Mouse (Mus musculus) neural tube, embryonic 14.5 days (tissue): ENCODE results near the gene Mfsd12. TPM values are rescaled to one million over a fixed set of nuclear protein-coding genes. Genes with fewer than 3 reads are reported as not detected.
A peak's percentile ranks its signal among the peaks of the same experiment; 100 is the strongest.

Source experiments
- ATAC-seq: fragments of 200-750 bp; cut with Nextera tagmentation; 2 replicates; pipeline ENCODE4 v1.8.0; 2017; ENCODE audit warnings: low read depth, mild to moderate bottlenecking, moderate TSS enrichment, moderate library complexity
- H3K27ac ChIP-seq: fragments of 300-500 bp; sonication (generic); 2 replicates; pipeline ENCODE4 v1.5.1; 2014; ENCODE audit warnings: low read depth, mild to moderate bottlenecking, control low read depth, low read length, moderate library complexity, mixed read lengths
- H3K27me3 ChIP-seq: fragments of 300-500 bp; sonication (generic); 2 replicates; pipeline ENCODE4 v1.6.1; 2014; ENCODE audit warnings: low read length; ENCODE audit not compliant: control insufficient read depth, insufficient read depth
- H3K36me3 ChIP-seq: fragments of 300-500 bp; sonication (generic); 2 replicates; pipeline ENCODE4 v1.6.1; 2014; ENCODE audit warnings: low read length, mixed read lengths; ENCODE audit not compliant: control insufficient read depth, insufficient read depth
- H3K4me1 ChIP-seq: fragments of 300-500 bp; sonication (generic); 2 replicates; pipeline ENCODE4 v1.6.1; 2014; ENCODE audit warnings: low read length; ENCODE audit not compliant: control insufficient read depth, insufficient read depth
- H3K4me2 ChIP-seq: fragments of 300-500 bp; sonication (generic); 2 replicates; pipeline ENCODE4 v1.6.1; 2014; ENCODE audit warnings: mild to moderate bottlenecking, low read depth, low read length, control low read depth
- H3K4me3 ChIP-seq: fragments of 300-500 bp; sonication (generic); 2 replicates; pipeline ENCODE4 v1.5.1; 2014; ENCODE audit warnings: low read depth, low read length, control low read depth, mixed read lengths
- H3K9ac ChIP-seq: fragments of 300-500 bp; sonication (generic); replicated peaks from 2 replicates; pipeline ENCODE4 v1.6.1; 2014; ENCODE audit warnings: low read depth, mild to moderate bottlenecking, control low read depth, low read length, mixed read lengths
- H3K9me3 ChIP-seq: fragments of 300-500 bp; sonication (generic); 2 replicates; pipeline ENCODE4 v1.6.1; 2016; ENCODE audit warnings: low read length; ENCODE audit not compliant: control insufficient read depth
- WGBS: fragments of 180-500 bp; shearing (Covaris S2); extraction: QIAGEN DNeasy Blood & Tissue Kit; methylation state at CpG from one replicate; pipeline ENCODE4 v1.1.7; 2014; 5-methylcytosine and 5-hydroxymethylcytosine counted together
- polyA plus RNA-seq: library from polyadenylated mRNA; unstranded; fragments of >200 nt; fragmentation: Nextera tagmentation; extraction: Ambion mirVana; gene quantifications from 2 replicates; pipeline ENCODE4 v1.2.1, GENCODE M21; 2014

The Mfsd12 gene
- polyA plus RNA-seq, result 8.4 and 8.7 TPM in 2 replicates

DNA sequence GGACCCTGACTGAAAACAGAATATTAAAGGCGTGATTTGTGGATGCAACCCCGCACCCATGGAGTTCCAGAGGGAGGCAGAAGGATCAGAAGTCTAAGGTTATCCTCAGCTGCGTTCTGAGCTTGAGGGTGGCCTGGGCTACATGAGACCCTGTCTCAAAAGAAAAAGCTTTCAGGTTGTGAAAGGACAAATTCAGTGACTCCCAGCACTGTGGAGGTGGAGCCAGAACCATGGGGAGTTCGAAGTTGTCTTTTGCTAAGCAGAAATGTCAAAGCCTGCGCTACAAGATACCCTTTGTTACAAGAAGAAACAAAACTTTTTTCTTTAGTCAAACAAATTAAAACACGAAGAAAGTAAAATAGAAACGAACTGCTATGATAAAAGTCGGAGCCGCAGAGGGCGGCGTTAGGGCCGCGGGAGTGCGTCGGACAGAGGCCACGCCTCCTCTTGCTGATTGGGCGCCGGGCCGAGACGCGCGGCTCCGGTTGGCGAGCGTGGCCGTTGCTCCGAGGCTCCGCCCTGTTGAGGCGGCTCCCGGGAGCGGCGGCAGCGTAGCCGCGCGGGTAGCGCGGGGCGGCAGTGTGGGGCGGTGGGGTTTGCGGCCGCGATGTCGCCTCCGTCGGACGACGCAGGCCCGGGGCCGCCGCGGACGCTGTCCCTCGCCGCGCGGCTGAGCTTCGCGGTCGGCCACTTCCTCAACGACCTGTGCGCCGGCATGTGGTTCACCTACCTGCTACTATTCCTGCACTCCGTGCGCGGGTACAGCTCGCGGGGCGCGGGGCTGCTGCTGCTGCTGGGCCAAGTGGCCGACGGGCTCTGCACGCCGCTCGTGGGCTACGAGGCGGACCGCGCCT is at the start of gene Mfsd12:
TSS of gene Mfsd12 (plus strand) at position 501 of the 854 bp plus-strand sequence.
- no peaks in the 10 kb centered on the region for H3K27me3 ChIP-seq
- no peaks in the 10 kb centered on the region for H3K36me3 ChIP-seq
- H3K4me3 ChIP-seq, result peak within 1 kb of the TSS; percentile 67
- peak within 1 kb of the TSS; percentile 85 for H3K4me2 ChIP-seq
- H3K9me3 ChIP-seq, result no peaks in the 10 kb centered on the region
- WGBS, result 2% methylated on average over 66 of the region's 79 CpGs
- H3K27ac ChIP-seq, result no peak within 1 kb of the TSS
- ATAC-seq, result peak; percentile 92
- peak within 1 kb of the TSS; percentile 75 for H3K9ac ChIP-seq
- 0 out of 2 replicates have a peak, but pooled peaks cover 6% of the 10 kb centered on the region for H3K4me1 ChIP-seq

GRCm38 (mm10) chr10:81309571-81309970 is 47.7 kb upstream of the Mfsd12 start:
- 94% methylated on average over 5 of the region's 5 CpGs for WGBS
- Histone ChIP-seq H3K4me1 (no peaks in the 10 kb centered on the region), H3K27me3 (no peaks in the 10 kb centered on the region), H3K36me3 (peaks cover 80% of the 10 kb centered on the region), H3K9ac (no peak overlapping the region), H3K27ac (no peak overlapping the region), H3K9me3 (no peaks in the 10 kb centered on the region), H3K4me3 (no peak overlapping the region), H3K4me2 (no peak overlapping the region)
- no peak for ATAC-seq

DNA sequence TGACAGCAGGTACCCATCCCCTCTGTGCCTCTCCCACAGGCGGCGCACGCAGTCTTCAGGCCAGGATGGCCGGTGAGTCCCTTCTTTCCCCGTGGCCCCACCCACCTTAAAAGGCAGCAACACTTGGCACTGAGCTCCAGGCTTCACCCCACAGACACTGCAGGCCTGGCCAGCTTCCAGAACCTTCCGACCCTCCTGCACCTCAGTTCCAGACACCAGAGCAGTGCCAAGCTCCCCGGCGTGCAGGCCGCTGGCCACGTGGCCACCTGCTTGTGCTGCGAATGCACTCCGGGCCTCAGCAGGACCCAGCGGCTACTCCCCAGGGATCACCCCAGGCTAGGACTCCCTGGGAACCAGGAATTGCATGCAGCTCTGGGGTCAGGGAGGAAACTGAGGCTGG is 43.7 kb upstream of the Mfsd12 start:
- 95% methylated on average over 13 of the region's 13 CpGs for WGBS
- H3K4me3 ChIP-seq, result no peak overlapping the region
- no peak overlapping the region for H3K9ac ChIP-seq
- no peaks in the 10 kb centered on the region for H3K4me1 ChIP-seq
- H3K27ac ChIP-seq, result no peak overlapping the region
- H3K36me3 ChIP-seq, result peaks cover 80% of the 10 kb centered on the region
- no peak for ATAC-seq
- H3K27me3 ChIP-seq, result no peaks in the 10 kb centered on the region
- H3K4me2 ChIP-seq, result no peak overlapping the region
- no peaks in the 10 kb centered on the region for H3K9me3 ChIP-seq

DNA sequence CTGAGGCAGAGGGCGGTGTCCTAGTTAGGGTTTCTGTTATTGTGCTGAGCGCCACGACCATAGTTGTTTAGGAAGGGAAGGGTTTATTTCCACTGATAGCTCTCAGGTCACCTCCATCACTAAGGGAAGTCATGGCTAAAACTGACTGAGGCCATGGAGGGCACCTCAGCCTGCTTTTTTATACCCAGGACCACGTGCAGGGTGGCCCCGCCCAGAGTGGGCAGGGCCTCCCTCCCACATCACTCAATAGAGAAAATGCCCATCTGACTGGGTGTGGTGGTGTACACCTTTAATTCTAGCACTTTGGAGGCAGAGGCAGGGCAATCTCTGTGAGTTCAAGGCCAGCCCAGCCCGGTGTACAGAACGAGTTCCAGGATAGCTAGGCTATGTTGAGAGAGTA is 43.1 kb upstream of the Mfsd12 start:
- Histone ChIP-seq H3K27me3 (no peaks in the 10 kb centered on the region), H3K36me3 (peaks cover 77% of the 10 kb centered on the region), H3K4me1 (peaks cover 5% of the 10 kb centered on the region), H3K4me2 (no peak overlapping the region), H3K9me3 (no peaks in the 10 kb centered on the region), H3K9ac (no peak overlapping the region), H3K27ac (no peak overlapping the region), H3K4me3 (no peak overlapping the region)
- 77% methylated on average over 7 of the region's 7 CpGs for WGBS
- ATAC-seq, result no peak

DNA sequence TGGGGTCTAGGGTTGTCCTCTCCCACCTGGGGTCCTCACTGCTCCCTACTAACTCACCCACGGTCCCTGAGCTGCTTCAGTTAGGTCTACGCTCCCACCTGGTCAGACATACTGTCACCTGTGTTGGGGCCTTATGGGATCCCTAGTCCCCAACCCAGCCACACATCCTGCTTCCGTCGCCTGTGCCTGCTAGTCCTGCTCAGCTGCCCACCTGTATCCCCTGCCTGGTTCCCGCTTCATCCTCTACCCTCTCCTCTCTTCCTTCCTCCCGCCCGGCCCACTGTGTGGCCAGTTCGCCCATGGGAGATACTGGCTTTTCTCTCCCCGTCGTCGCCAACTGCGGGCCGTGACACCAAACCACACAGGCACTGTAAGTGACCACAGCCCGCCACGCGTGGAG is 41.7 kb upstream of the Mfsd12 start:
- WGBS, result 93% methylated on average over 16 of the region's 16 CpGs
- ATAC-seq, result no peak
- H3K27me3 ChIP-seq, result no peaks in the 10 kb centered on the region
- peaks cover 12% of the 10 kb centered on the region for H3K4me1 ChIP-seq
- no peak overlapping the region for H3K4me2 ChIP-seq
- H3K36me3 ChIP-seq, result peaks cover 63% of the 10 kb centered on the region
- H3K9ac ChIP-seq, result no peak overlapping the region
- H3K4me3 ChIP-seq, result no peak overlapping the region
- no peak overlapping the region for H3K27ac ChIP-seq
- no peaks in the 10 kb centered on the region for H3K9me3 ChIP-seq

DNA sequence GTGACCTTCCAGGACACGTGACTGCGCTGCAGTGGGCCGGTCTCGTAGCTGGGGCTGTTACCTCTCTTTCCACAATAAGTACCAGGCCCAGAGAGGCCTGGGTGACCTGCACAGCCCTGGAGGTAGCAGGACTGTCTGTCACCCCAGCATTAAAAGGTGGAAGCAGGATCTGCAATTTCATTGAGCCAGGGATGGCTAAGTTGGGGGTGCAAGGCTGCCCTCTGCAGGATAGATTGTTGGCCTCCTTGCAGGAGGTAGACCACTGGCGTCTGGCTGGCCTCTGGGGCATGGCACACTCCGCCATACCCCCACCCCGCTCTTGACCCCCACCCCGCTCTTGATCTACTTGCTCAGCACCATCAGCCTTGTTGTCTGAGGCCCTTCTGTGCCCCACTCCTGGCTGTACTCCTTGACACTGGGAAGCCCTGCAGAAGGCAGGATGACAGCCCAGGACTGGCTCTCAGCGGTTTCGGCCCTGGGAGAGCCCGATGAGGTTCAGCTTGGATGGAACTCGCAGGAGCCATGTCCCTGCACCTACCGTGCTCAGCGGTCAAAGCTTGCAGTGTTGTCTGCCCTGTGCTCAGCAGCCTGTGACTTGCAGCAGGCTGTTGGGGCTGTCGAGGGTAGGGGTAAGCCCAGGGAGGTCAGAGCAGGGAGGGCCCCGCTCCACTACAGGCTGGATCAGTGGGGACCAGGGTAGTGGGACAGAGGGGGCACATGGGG is 40.8 kb upstream of the Mfsd12 start:
- H3K4me3 ChIP-seq, result no peak overlapping the region
- H3K36me3 ChIP-seq, result peaks cover 55% of the 10 kb centered on the region
- H3K27ac ChIP-seq, result no peak overlapping the region
- H3K4me2 ChIP-seq, result 0 out of 2 replicates have a peak overlapping the region, but pooled peaks have one; percentile 18
- ATAC-seq, result no peak
- H3K4me1 ChIP-seq, result peaks cover 12% of the 10 kb centered on the region
- WGBS, result 49% methylated on average over 16 of the region's 16 CpGs
- H3K27me3 ChIP-seq, result 0 out of 2 replicates have a peak, but pooled peaks cover 2% of the 10 kb centered on the region
- H3K9me3 ChIP-seq, result no peaks in the 10 kb centered on the region
- no peak overlapping the region for H3K9ac ChIP-seq

- no peak overlapping the region for H3K9ac ChIP-seq
- H3K4me3 ChIP-seq, result no peak overlapping the region
- no peak overlapping the region for H3K27ac ChIP-seq
- ATAC-seq, result no peak
- peaks cover 19% of the 10 kb centered on the region for H3K4me1 ChIP-seq
- 23% methylated on average over 13 of the region's 20 CpGs for WGBS
- 0 out of 2 replicates have a peak overlapping the region, but pooled peaks have one; percentile 18 for H3K4me2 ChIP-seq
- H3K27me3 ChIP-seq, result 0 out of 2 replicates have a peak, but pooled peaks cover 2% of the 10 kb centered on the region
- H3K36me3 ChIP-seq, result peaks cover 48% of the 10 kb centered on the region
- H3K9me3 ChIP-seq, result no peaks in the 10 kb centered on the region
Measured at GRCm38 (mm10) chr10:81317273-81317672, 40.0 kb upstream of the Mfsd12 start.

- Histone ChIP-seq H3K9ac (no peak overlapping the region), H3K27me3 (0 out of 2 replicates have a peak, but pooled peaks cover 2% of the 10 kb centered on the region), H3K4me1 (peaks cover 19% of the 10 kb centered on the region), H3K4me3 (no peak overlapping the region), H3K4me2 (no peak overlapping the region), H3K36me3 (peaks cover 44% of the 10 kb centered on the region), H3K27ac (no peak overlapping the region), H3K9me3 (no peaks in the 10 kb centered on the region)
- no peak for ATAC-seq
- 90% methylated on average over 13 of the region's 13 CpGs for WGBS
Measured at GRCm38 (mm10) chr10:81318589-81319329, 38.5 kb upstream of the Mfsd12 start.
